Mouse (Mus musculus): ENCODE results near the gene Dnaja4.

Dnaja4 gene

GRCm38 (mm10) chr9:54751684-54752083 is 53.0 kb downstream of the Dnaja4 start:
- DNase-seq (ENCODE audit: low read depth, low spot score), result no peak

- no peak for DNase-seq (ENCODE audit: low read depth, low spot score)
Observed at GRCm38 (mm10) chr9:54752201-54752943, 53.7 kb downstream of the Dnaja4 start.

- DNase-seq (ENCODE audit: low read depth, low spot score), result no peak
Observed at GRCm38 (mm10) chr9:54752944-54753295, 54.2 kb downstream of the Dnaja4 start.

- DNase-seq (ENCODE audit: low read depth, low spot score), result no peak
Observed at GRCm38 (mm10) chr9:54759592-54759991, 60.9 kb downstream of the Dnaja4 start.

- DNase-seq (ENCODE audit: low read depth, low spot score), result no peak
Observed at GRCm38 (mm10) chr9:54764091-54764490, 65.4 kb downstream of the Dnaja4 start.

GRCm38 (mm10) chr9:54764561-54765217 is 66.0 kb downstream of the Dnaja4 start, which contains the start of gene Crabp1:
Gene Crabp1, plus strand, starts transcription at chr9:54764748.
- no peak for DNase-seq (ENCODE audit: low read depth, low spot score)

- no peak for DNase-seq (ENCODE audit: low read depth, low spot score)
Observed at GRCm38 (mm10) chr9:54765336-54766085, 66.8 kb downstream of the Dnaja4 start.

All from A20 (cell line).